Mouse (Mus musculus): ENCODE data around the gene Inhbe. TPM values are rescaled to one million over a fixed set of nuclear protein-coding genes. Genes with fewer than 3 reads are reported as not detected.

Gene Inhbe
- not detected in 2 replicates for polyA plus RNA-seq (2012; rRNA removed)

GRCm38 (mm10) chr10:127353909-127354895 is at the start of gene Inhbe:
Inhbe (minus strand) TSS chr10:127354411.

GRCm38 (mm10) chr10:127380251-127380691 is 26.1 kb upstream of the Inhbe start, which contains the start of gene R3hdm2:
R3hdm2 (plus strand) TSS chr10:127380327.

GRCm38 (mm10) chr10:127369834-127370820 is 15.9 kb upstream of the Inhbe start, which contains the start of gene Inhbc:
Inhbc (minus strand) TSS chr10:127370431.

GRCm38 (mm10) chr10:127341891-127342639 is 12.1 kb downstream of the Inhbe start, which contains the start of gene Gli1:
Gli1 (minus strand) TSS chr10:127341974.

GRCm38 (mm10) chr10:127321621-127322020 is 32.6 kb downstream of the Inhbe start, which contains the start of gene Arhgap9:
Arhgap9 (plus strand) TSS chr10:127321964.

GRCm38 (mm10) chr10:127311476-127312355 is 42.5 kb downstream of the Inhbe start, which contains the start of gene Mars:
Mars (minus strand) TSS chr10:127311786.

Other genes with a start within 250 kb of the Inhbe start
- 44.9 and 55.6 TPM in 2 replicates for gene Os9, start 233.3 kb downstream of the Inhbe start, polyA plus RNA-seq (2012; rRNA removed)
- gene B4galnt1, start 189.2 kb downstream of the Inhbe start, polyA plus RNA-seq (2012; rRNA removed) = 169 and 171 TPM in 2 replicates
- gene Slc26a10, start 173.8 kb downstream of the Inhbe start, polyA plus RNA-seq (2012; rRNA removed) = 0.96 and 2.6 TPM in 2 replicates
- gene Arhgef25, start 164.3 kb downstream of the Inhbe start, polyA plus RNA-seq (2012; rRNA removed) = 25.7 and 29.5 TPM in 2 replicates
- 49.2 and 63.1 TPM in 2 replicates for gene Dtx3, start 158.7 kb downstream of the Inhbe start, polyA plus RNA-seq (2012; rRNA removed)
- gene Pip4k2c, start 142.8 kb downstream of the Inhbe start, polyA plus RNA-seq (2012; rRNA removed) = 16.3 and 17.7 TPM in 2 replicates
- 1.4 and 3.6 TPM in 2 replicates for gene Kif5a, start 91.1 kb downstream of the Inhbe start, polyA plus RNA-seq (2012; rRNA removed)
- 108 and 112 TPM in 2 replicates for gene Dctn2, start 88.0 kb downstream of the Inhbe start, polyA plus RNA-seq (2012; rRNA removed)
- 35.2 and 37.4 TPM in 2 replicates for gene Mbd6, start 65.4 kb downstream of the Inhbe start, polyA plus RNA-seq (2012; rRNA removed)
- gene Mars, start 42.6 kb downstream of the Inhbe start, polyA plus RNA-seq (2012; rRNA removed) = 31.8 and 34.2 TPM in 2 replicates
- 1.1 and 2.8 TPM in 2 replicates for gene Arhgap9, start 32.4 kb downstream of the Inhbe start, polyA plus RNA-seq (2012; rRNA removed)
- 5.7 and 9.6 TPM in 2 replicates for gene Gli1, start 12.4 kb downstream of the Inhbe start, polyA plus RNA-seq (2012; rRNA removed)
- 0.09 and 0.10 TPM in 2 replicates for gene Inhbc, start 16.0 kb upstream of the Inhbe start, polyA plus RNA-seq (2012; rRNA removed)
- gene R3hdm2, start 25.9 kb upstream of the Inhbe start, polyA plus RNA-seq (2012; rRNA removed) = 64.7 and 74.9 TPM in 2 replicates
- gene Stac3, start 147.3 kb upstream of the Inhbe start, polyA plus RNA-seq (2012; rRNA removed) = 2.1 and 3.9 TPM in 2 replicates
- 28.4 and 32.1 TPM in 2 replicates for gene Ndufa4l2, start 160.6 kb upstream of the Inhbe start, polyA plus RNA-seq (2012; rRNA removed)
- gene Shmt2, start 168.0 kb upstream of the Inhbe start, polyA plus RNA-seq (2012; rRNA removed) = 34.0 and 35.9 TPM in 2 replicates
- 0.22 and 0.43 TPM in 2 replicates for gene Nxph4, start 180.1 kb upstream of the Inhbe start, polyA plus RNA-seq (2012; rRNA removed)

All from stomach, adult 2 months (tissue).